Mouse (Mus musculus) forebrain, embryonic 11.5 days (tissue): ENCODE measurements around the gene Snrnp70. TPM values are rescaled to one million over a fixed set of nuclear protein-coding genes. Genes with fewer than 3 reads are reported as not detected.

Source experiments
- ATAC-seq: fragments of 200-750 bp; cut with Nextera tagmentation; replicated peaks from 2 replicates; pipeline ENCODE4 v1.8.0; 2017; ENCODE audit warnings: moderate TSS enrichment; ENCODE audit not compliant: low FRiP score
- DNase-seq: peaks from one replicate; pipeline ENCODE4 v3.0.0-alpha.2; 2017; ENCODE audit warnings: low spot score
- H3K27ac ChIP-seq: fragments of 300-500 bp; sonication (generic); 2 replicates; pipeline ENCODE4 v1.5.1; 2014; ENCODE audit warnings: low read depth, low read length
- H3K27me3 ChIP-seq: fragments of 300-500 bp; sonication (generic); 2 replicates; pipeline ENCODE4 v1.6.1; 2014; ENCODE audit warnings: mild to moderate bottlenecking, low read length, mixed read lengths; ENCODE audit not compliant: control insufficient read depth, insufficient read depth
- H3K36me3 ChIP-seq: fragments of 300-500 bp; sonication (generic); 2 replicates; pipeline ENCODE4 v1.6.1; 2014; ENCODE audit warnings: mild to moderate bottlenecking, low read length, moderate library complexity, mixed read lengths; ENCODE audit not compliant: control insufficient read depth, insufficient read depth
- H3K4me1 ChIP-seq: fragments of 300-500 bp; sonication (generic); replicated peaks from 2 replicates; pipeline ENCODE4 v1.6.1; 2014; ENCODE audit warnings: low read length, mixed read lengths; ENCODE audit not compliant: control insufficient read depth, insufficient read depth
- H3K4me2 ChIP-seq: fragments of 300-500 bp; sonication (generic); 2 replicates; pipeline ENCODE4 v1.6.1; 2014; ENCODE audit warnings: low read depth, mild to moderate bottlenecking, low read length, moderate library complexity, mixed read lengths; ENCODE audit not compliant: severe bottlenecking
- H3K4me3 ChIP-seq: fragments of 300-500 bp; sonication (generic); 2 replicates; pipeline ENCODE4 v1.5.1; 2014; ENCODE audit warnings: low read depth, low read length
- H3K9ac ChIP-seq: fragments of 300-500 bp; sonication (generic); 2 replicates; pipeline ENCODE4 v1.6.1; 2014; ENCODE audit warnings: low read length
- H3K9me3 ChIP-seq: fragments of 300-500 bp; sonication (generic); 2 replicates; pipeline ENCODE4 v1.6.1; 2016; ENCODE audit warnings: low read length, mixed read lengths; ENCODE audit not compliant: control insufficient read depth
- WGBS: fragments of 180-500 bp; shearing (Covaris S2); extraction: QIAGEN DNeasy Blood & Tissue Kit; methylation state at CpG from one replicate; pipeline ENCODE4 v1.1.7; 2014; 5-methylcytosine and 5-hydroxymethylcytosine counted together
- polyA plus RNA-seq: library from polyadenylated mRNA; unstranded; fragments of >200 nt; fragmentation: Nextera tagmentation; extraction: Ambion mirVana; gene quantifications from 2 replicates; pipeline ENCODE4 v1.2.1, GENCODE M21; 2014

Snrnp70 gene
- polyA plus RNA-seq, 1 experiment from 2014 or later = 79.8 TPM

DNA sequence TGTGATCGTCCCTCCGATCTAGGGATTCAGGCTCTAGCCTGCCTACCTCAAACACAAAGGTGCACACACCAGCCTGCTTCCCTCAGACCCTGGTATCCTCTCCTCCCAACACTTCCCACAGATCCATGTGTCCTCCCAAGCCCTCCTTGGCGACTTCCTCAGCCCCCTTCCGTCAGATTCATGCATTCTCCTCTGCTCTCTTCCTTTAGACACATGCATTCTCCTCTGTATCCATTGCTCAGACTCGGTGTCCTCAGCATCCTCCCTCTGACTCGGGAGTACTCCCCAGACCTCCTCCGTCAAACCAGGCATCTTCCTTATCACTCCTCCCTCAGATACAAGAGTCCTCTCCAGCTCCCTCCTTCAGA, 38.3 kb upstream of the Snrnp70 start:
- H3K9me3 ChIP-seq = no peaks in the 10 kb centered on the region
- WGBS = 0% methylated on average over 7 of the region's 7 CpGs
- peak overlapping the region; percentile 85; the same call in 1 of the 2 replicates for H3K27ac ChIP-seq
- H3K4me1 ChIP-seq = peaks cover 16% of the 10 kb centered on the region
- DNase-seq (no peak), ATAC-seq (no peak)
- peak overlapping the region; percentile 77 for H3K4me2 ChIP-seq
- peak overlapping the region; percentile 89 for H3K4me3 ChIP-seq
- H3K36me3 ChIP-seq = peaks cover 1% of the 10 kb centered on the region; the same call in 1 of the 2 replicates
- H3K27me3 ChIP-seq = no peaks in the 10 kb centered on the region
- peak overlapping the region; percentile 86 for H3K9ac ChIP-seq

DNA sequence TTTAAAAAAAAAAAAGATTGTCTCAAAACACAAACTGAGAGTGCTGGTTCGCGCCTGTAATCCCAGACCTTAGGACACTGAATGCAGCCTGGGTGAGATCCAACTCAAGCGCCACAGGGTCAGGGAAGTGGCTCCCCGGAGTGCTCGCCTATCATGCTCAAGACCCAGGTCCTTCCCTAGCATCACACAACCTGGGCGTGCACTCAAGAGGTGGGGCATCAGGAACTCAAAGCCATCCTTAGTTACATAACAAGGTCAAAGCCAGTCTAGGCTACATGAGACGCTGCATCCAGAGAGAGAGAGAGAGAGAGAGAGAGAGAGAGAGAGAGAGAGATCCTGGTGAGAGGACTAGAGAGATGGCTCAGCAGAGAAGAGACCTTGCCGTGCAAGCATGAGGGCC, 31.0 kb upstream of the Snrnp70 start:
- no peak for ATAC-seq
- Histone ChIP-seq H3K4me1 (no peaks in the 10 kb centered on the region), H3K9ac (no peak overlapping the region), H3K27me3 (no peaks in the 10 kb centered on the region), H3K9me3 (no peaks in the 10 kb centered on the region), H3K36me3 (peaks cover 32% of the 10 kb centered on the region; the same call in 1 of the 2 replicates), H3K4me3 (no peak overlapping the region), H3K4me2 (no peak overlapping the region), H3K27ac (no peak overlapping the region)
- WGBS = 93% methylated on average over 8 of the region's 8 CpGs
- DNase-seq = no peak

DNA sequence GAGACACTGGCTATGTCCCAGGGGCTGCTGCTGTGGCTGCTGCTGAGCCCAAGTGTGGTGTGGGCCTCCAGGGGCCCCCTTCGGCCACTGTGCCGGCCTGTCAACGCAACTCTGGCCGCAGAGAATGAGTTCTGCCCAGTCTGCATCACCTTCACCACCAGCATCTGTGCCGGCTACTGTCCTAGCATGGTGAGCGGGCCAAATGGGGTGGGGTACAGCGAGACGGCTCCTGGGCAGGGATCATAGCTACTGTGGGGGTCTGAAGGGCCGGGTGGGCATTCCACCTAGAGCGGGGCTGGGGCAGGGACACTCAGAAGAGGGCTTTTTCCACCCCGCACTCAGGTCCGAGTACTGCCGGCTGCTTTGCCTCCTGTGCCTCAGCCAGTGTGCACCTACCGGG, 25.7 kb upstream of the Snrnp70 start:
- H3K9me3 ChIP-seq = no peaks in the 10 kb centered on the region
- no peak overlapping the region for H3K4me2 ChIP-seq
- no peaks in the 10 kb centered on the region for H3K4me1 ChIP-seq
- no peak overlapping the region for H3K9ac ChIP-seq
- H3K36me3 ChIP-seq = peaks cover 30% of the 10 kb centered on the region; the same call in 1 of the 2 replicates
- no peak for ATAC-seq
- H3K27ac ChIP-seq = no peak overlapping the region
- H3K27me3 ChIP-seq = peaks cover 34% of the 10 kb centered on the region
- DNase-seq = no peak
- H3K4me3 ChIP-seq = no peak overlapping the region
- WGBS = 85% methylated on average over 14 of the region's 14 CpGs

DNA sequence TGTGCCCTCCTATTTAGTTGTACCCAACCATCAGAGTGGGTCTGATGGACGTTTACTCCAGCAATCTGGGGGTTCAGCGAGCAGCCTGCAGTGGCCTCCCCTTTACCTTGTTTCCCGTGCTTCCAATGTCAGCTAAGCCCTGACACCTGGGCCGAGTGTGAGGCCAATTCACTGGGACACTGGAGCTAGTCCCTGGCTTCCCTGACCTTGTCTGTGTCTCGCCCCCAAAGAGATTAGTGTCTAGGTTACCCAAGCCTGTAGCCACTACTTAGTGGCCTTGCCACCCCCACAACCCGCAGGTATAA, 25.0 kb upstream of the Snrnp70 start, which contains the start of gene Lhb:
Lhb (plus strand) TSS at position 206 of the 305 bp plus-strand sequence.
- Histone ChIP-seq H3K36me3 (peaks cover 30% of the 10 kb centered on the region; the same call in 1 of the 2 replicates), H3K4me3 (no peak within 1 kb of the TSS), H3K4me2 (no peak within 1 kb of the TSS), H3K27ac (no peak within 1 kb of the TSS), H3K4me1 (no peaks in the 10 kb centered on the region; the same call in 1 of the 2 replicates), H3K9me3 (no peaks in the 10 kb centered on the region), H3K27me3 (peaks cover 40% of the 10 kb centered on the region), H3K9ac (no peak within 1 kb of the TSS)
- no peak for DNase-seq
- WGBS = 55% methylated on average over 6 of the region's 6 CpGs
- ATAC-seq = no peak

DNA sequence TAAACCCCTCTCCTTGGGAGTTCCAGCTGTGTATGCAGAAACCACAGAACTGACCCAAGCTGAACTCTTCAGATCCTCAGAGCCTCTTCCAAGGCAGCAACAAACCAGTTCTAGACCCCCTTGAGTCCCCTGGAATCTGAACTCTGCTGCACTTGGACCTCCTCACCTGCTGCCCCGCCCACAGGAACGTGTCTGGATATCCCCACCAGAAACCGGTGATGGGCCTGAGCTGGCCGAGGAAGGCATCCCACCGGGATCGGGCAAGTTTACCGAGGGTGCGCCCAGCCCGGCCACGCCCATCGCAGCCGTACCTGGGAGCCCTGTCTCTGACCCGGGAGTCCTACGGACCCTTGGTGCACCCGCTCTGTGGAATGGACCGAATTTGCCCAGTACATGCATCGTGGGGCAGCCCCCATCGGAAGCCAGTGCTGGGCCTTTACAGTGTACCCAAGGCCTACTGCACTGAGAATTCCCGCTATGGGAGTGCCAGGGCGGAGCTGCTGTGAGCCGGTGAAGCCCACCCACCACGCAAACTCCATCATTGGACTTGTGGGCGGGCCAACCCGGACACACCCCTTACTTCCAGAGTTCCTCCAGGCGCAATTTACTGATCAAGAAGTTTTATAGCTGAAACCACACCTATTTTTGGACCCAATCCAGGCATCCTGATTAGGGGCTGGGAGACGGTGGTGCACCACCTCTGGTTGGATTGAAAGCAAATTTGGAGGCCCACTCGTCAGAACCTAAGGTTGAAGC, 24.5 kb upstream of the Snrnp70 start:
- Histone ChIP-seq H3K27me3 (peaks cover 45% of the 10 kb centered on the region), H3K4me2 (no peak overlapping the region), H3K36me3 (peaks cover 26% of the 10 kb centered on the region; the same call in 1 of the 2 replicates), H3K4me3 (no peak overlapping the region), H3K4me1 (peaks cover 2% of the 10 kb centered on the region; the same call in 1 of the 2 replicates), H3K9me3 (no peaks in the 10 kb centered on the region), H3K9ac (no peak overlapping the region), H3K27ac (no peak overlapping the region)
- DNase-seq (no peak), ATAC-seq (no peak)
- 16% methylated on average over 27 of the region's 27 CpGs for WGBS

DNA sequence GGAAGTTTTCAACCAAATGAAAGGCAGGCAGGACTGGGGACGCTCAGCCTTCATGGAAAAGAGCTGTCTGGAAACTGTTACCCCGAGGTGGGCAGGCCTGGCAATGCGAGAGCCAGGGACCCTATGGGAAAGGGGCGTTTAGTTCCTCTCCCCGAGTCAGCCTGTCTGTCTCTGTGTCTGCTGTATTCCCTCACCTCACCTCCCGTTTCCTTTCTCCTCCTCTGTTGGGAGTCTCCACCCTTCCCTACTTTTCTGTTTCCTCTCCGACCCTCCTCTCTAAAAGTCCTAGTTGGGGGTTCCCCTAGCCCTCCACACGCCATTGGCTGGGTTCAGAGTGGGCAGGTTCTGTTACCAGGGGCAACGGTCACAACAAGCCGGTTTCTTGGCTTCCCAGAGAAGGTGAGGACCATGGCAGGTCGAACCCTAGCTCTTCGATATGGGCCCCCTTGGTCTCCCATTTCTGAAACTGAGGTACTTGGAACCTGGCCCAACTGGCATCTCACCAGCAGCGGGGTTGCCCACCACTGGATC, 22.5 kb upstream of the Snrnp70 start:
- 11% methylated on average over 13 of the region's 13 CpGs for WGBS
- Histone ChIP-seq H3K4me2 (no peak overlapping the region), H3K4me1 (peaks cover 13% of the 10 kb centered on the region; the same call in 1 of the 2 replicates), H3K27ac (no peak overlapping the region), H3K4me3 (no peak overlapping the region), H3K27me3 (peaks cover 66% of the 10 kb centered on the region), H3K9me3 (no peaks in the 10 kb centered on the region), H3K9ac (no peak overlapping the region), H3K36me3 (peaks cover 12% of the 10 kb centered on the region; the same call in 1 of the 2 replicates)
- ATAC-seq = no peak
- no peak for DNase-seq

DNA sequence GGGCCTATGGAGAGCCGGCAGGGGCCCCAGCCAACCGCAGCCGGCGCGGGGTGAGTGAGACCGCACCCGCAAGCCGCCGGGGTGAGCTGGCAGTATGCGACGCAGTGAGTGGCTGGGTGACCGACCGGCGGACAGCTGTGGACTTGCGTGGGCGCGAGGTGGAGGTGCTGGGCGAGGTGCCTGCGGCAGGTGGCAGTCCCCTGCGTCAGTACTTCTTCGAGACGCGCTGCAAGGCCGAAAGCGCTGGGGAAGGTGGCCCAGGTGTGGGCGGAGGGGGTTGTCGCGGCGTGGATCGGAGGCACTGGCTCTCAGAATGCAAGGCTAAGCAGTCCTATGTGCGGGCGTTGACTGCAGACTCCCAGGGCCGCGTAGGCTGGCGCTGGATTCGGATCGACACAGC, 20.1 kb upstream of the Snrnp70 start:
- no peak overlapping the region for H3K27ac ChIP-seq
- no peak overlapping the region for H3K9ac ChIP-seq
- no peak for DNase-seq
- peaks cover 82% of the 10 kb centered on the region for H3K27me3 ChIP-seq
- H3K4me1 ChIP-seq = peaks cover 13% of the 10 kb centered on the region; the same call in 1 of the 2 replicates
- 11% methylated on average over 37 of the region's 37 CpGs for WGBS
- H3K4me3 ChIP-seq = no peak overlapping the region
- ATAC-seq = no peak
- H3K4me2 ChIP-seq = no peak overlapping the region
- no peaks in the 10 kb centered on the region for H3K36me3 ChIP-seq
- no peaks in the 10 kb centered on the region for H3K9me3 ChIP-seq

DNA sequence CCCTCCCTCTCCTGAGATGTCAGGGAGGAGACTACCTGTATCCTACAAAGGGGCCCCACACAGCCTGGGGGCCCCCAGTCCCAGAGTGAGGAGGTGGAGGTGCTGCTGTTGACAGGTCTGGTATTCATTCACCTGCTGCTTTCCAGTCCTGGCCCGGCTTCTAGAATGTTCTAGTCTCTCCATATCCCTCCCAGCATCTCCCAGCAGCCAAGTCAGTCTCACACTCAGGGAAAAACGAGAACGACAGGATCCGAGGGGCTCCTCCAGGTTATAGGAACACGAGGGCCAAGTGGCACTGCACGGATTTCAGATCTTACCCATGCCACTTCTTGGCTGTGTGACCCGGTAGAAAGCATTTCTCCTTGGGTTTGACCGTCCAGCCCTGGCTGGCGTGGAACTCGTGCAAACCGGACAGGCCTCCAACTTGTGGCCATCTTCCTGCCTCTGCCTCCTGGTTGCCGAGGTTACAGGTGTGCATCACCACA, 19.2 kb upstream of the Snrnp70 start:
- no peak for ATAC-seq
- Histone ChIP-seq H3K4me3 (no peak overlapping the region), H3K9ac (no peak overlapping the region), H3K9me3 (no peaks in the 10 kb centered on the region), H3K4me2 (no peak overlapping the region), H3K36me3 (no peaks in the 10 kb centered on the region), H3K4me1 (peaks cover 13% of the 10 kb centered on the region; the same call in 1 of the 2 replicates), H3K27ac (no peak overlapping the region), H3K27me3 (peaks cover 79% of the 10 kb centered on the region)
- DNase-seq = no peak
- WGBS = 38% methylated on average over 12 of the region's 12 CpGs
